Mouse (Mus musculus): ENCODE data around the gene Eif2ak3.
"Not testable (repeated sequence)": the region's sequence is repeated elsewhere in the genome, so short reads cannot be mapped to it uniquely, and the experiment has no call there.

Eif2ak3 gene

DNA sequence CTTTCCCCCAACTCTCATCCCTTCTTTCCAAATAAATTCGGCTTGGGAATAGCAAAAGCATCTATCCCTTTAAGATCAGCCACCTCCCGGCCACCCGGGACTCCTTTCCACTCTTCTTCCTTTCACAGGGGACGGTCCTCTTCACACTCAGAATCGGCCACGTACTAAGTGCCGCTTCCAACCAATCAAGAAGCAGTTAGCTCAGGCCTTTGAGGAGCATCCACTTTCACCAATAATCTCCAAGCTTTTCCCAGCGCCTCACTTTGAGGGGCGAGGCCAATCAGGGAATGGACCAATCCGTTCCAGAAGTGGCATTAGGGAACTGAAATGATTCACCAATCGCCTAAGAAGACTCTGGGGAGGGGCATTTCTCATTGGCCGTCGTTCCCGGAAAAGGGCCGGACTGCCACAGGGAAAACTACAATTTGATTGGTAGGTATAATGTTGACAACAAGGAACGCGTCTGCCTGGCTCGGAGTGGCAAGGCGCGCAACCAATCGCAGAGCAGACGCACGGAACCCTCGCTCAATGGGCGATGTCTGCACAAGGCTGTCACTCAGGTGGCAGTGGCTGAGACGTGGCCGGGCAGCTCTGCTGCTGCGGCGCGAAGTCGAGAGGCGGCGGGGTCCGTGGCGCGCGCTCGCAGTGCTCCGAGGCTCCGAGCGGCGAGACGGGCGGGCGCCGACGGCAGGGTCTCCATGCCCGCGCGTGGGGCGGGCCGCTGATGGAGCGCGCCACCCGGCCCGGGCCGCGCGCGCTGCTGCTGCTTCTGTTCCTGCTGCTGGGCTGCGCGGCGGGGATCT is at the start of gene Eif2ak3:
Eif2ak3 (plus strand) TSS at position 514 of the 803 bp plus-strand sequence.
- peak; percentile 92 to 96 for DNase-seq

DNA sequence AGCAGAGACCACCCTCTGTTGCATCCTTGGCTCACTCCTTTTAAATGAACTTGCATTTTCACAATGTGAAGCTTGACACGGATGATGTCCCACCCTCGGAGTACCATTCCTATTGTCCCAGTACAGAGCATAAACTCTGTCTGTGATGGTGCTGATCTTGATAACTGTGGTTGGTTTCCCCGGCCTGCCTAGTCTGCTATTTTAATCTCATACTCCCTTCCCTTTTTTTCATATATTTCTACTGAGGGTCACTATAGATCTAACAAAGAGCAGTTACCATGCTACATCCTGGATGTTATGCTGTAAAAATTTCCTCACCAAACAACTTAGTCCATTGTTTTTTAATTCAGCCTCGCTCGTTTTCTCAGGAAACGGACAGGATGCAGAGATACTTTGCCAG is 47.4 kb upstream of the Eif2ak3 start:
- DNase-seq, result no peak

- DNase-seq, result peak; percentile 60 to 78
These were observed 46.6 kb upstream of the Eif2ak3 start for GRCm38 (mm10) chr6:70797581-70798251.

DNA sequence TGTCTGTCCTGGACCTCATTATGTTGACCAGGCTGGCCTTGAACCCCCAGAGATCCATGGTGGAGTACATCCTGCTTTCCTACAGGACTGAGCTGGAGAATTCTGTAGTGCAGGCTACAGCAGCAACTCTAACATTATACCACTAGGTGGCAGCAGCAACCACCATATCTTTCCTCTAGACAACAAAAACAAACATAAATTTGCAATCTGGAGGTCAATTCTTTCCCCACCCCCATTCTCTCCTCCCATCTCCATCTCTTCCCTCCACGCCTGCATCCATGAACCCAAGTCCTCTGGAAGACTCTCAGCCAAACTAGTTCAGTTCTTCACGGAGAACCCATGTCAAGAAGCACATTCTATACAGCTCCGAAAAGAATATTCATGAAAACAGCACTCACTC is 39.7 kb upstream of the Eif2ak3 start:
- DNase-seq, result peak in 1 of 2 experiments; percentile 28

DNA sequence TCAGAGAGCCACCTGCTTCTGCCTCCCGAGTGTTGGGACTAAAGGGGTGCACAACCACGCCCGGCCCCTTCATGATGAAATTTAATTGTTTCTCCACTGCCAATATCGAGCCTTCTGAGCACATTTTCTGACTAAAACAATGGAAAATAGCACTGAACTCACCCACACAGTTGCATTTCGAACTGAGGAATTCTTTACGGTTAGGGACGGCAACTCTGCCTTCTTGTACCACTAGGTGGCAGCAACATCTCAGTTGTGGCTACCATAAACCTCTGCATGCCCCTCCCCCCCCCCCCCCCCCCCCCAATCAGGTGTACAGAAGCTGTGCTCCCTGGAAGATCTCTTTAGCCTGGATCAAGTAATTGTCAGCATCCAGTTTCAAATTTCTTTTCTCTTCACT is 39.0 kb upstream of the Eif2ak3 start:
- DNase-seq, result peak; percentile 18 to 58

GRCm38 (mm10) chr6:70805820-70806513 is 38.3 kb upstream of the Eif2ak3 start:
- DNase-seq, result peak; percentile 26 to 64

- DNase-seq, result no peak
These were observed 37.8 kb upstream of the Eif2ak3 start for GRCm38 (mm10) chr6:70806514-70806912.

DNA sequence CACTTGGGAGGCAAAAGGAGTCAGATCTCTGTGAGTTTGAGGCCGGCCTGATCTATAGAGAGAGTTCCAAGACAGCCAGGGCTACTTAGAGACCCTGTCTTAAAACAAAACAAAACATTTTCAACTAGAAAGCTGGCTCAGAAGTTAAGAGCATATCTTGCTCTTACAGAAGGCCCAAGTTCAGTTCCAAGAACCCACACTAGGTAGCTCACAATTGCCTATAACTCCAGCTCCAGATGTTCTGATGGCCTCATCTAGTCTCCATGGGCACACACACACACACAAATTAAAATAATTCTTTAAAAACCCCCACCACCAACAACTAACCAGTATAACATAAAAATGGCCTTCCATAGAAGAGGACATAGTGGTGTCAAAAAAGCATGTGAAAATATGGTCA is 33.8 kb upstream of the Eif2ak3 start:
- no peak for DNase-seq

- DNase-seq, result peak; percentile 69 to 86
These were observed 32.5 kb upstream of the Eif2ak3 start for GRCm38 (mm10) chr6:70811557-70812525.

- no peak for DNase-seq
These were observed 31.8 kb upstream of the Eif2ak3 start for GRCm38 (mm10) chr6:70812526-70812895.

DNA sequence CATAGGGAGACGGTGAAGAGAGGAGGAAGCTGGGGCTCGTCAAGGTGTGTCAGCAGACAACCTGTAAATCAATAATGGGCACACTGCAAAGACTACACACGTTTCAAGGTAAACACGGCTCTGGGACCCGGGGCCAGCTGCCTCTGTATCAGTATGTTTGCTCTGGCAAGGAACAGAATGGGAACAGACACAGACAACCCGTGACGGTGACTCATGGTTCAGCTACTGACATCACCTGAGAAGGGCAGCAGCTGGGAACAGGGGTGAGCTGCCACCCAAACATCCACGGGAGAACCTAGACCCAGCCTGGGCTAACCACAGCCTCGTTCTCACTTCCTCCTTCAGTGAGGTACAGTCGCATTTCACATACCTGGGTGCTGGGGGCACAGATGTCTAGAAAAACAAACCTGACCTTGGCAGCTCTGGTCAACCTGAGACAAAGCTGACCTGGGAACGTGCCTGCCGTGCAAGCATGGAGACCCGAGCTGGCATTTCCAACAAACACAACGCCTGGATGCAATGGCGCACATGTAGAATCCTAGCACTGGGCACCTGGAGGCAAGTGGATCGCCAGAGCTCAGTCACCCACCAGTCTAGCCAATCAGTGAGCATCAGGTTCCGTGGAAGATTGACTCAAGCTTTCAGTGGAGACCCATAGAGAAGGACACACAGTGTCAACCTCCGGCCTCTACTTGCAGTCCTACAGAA is 30.2 kb upstream of the Eif2ak3 start:
- DNase-seq, result peak; percentile 50 to 70

DNA sequence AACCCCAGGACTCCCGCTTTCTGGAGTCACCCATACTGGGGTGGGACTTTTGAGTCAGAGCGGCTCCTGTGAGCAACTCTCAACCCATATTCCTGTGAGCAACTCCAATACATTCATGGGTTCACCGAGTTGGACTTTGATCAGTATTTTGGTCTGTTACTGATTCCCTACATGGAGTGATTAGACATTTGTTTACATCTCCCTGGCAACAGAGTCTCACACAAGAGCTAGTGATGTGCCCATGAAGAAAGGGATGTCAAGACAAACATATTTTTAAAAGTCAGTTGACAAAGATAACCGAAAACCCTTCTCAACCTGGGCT is 29.7 kb upstream of the Eif2ak3 start:
- no peak for DNase-seq

- no peak for DNase-seq
These were observed 28.8 kb upstream of the Eif2ak3 start for GRCm38 (mm10) chr6:70815471-70815870.

GRCm38 (mm10) chr6:70821566-70821965 is 22.7 kb upstream of the Eif2ak3 start:
- no peak for DNase-seq

DNA sequence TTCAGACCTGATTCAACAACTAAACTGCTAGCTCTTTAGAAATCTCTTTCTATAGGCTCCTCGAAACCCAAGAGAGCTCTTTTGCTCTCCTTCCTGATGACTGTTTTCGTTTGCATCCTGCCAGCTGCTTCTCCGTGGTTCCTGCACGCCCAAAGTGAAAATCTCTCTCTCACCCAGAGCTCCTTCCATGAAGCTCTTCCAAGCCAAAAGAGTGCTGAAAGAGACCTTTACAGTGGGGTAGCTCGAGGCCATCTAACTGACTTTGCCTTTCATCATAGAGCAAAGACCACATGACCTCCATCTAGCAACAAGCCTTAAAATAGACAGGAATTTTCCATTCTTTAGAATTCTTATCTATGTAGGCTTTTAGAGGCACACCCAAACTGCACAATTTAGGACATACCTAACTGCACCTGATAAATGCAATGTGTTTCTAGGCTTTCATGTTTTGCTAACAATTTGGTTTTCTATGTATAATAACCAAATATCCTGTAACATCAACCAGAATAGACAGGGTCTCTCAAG is 21.9 kb upstream of the Eif2ak3 start:
- DNase-seq, result no peak

DNA sequence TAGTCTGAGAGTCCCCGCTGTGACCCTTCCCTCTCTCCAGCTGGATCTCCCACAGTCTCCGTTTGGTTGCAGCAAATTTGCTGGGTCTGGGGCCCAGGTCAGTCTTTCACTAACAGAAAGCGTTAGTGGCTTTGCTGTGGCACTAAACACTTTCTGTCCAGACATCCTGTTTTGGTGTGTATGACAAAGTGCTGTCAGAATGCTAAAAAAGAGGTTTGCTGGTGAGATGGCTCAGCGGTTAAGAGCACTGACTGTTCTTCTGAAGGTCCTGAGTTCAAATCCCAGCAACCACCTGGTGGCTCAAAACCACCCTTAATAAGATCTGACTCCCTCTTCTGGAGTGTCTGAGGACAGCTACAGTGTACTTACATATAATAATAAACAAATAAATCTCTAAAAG is 21.0 kb upstream of the Eif2ak3 start:
- DNase-seq, result not testable (repeated sequence)

DNA sequence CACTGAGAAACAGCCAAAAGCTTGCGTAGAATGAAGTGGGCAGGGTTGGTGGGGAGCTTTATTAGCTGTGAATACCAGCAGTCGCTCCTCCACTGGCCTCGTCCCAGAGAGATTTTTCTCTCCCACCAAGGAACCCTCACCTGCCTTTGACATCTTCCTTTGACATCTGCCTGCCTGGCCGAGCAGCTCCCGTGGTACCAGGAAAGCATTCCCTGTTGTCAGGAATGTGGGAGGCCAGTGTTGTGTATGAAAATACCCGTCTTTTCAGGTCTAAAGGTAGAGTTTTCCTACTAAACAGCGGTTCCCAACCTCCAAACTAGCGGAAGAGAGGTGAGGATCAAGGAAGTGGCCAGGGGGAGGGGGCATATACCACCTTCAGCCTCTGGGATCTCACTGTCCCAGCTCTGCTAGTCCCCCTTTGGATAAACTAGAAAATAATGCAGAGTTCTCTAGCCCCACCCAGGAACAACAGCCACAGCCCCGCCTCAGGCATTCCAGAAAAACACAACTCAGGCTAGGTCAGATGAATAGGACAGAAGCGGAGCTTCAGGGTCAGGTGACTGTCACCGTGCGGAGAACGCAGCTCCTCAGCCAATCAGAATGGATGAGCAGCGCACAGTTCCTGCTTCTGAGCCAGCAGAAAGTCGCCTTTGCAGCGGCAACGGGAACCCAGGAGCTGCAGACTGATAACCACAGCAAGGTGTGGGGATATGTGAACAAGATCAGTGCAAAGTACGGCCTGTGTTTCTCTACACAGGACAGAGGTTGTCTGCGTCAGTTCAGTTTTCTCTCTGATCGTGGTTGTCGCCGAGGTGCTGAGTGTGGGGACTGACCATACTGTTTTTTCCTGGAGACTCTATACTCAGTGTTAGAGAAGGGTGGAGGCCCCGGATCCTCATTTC is 20.0 kb upstream of the Eif2ak3 start:
- DNase-seq, result peak; percentile 59 to 60

- no peak for DNase-seq
These were observed 19.4 kb upstream of the Eif2ak3 start for GRCm38 (mm10) chr6:70824987-70825337.

GRCm38 (mm10) chr6:70829451-70829850 is 14.9 kb upstream of the Eif2ak3 start:
- no peak for DNase-seq

DNA sequence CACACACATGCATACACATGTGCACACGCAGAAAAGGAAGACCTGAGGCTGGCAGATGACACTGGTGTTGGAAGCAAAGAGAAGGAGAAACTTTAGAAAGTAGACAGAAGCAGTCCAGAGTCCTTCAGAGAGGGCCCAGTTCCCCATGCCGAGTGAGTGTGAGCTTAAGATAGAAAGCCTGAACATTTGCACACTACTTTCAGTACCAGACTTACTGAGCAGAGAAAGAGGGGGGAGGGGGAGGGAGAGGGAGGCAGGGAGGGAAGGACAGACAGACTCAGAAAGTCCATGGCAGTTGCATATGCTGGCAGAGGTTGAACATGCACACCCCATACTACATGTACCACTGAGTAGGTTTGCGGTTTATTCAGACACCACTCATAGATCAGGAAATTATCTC is 13.8 kb upstream of the Eif2ak3 start:
- DNase-seq, result no peak
